Mouse (Mus musculus): ENCODE measurements around the gene Col6a2.

The Col6a2 gene

GRCm38 (mm10) chr10:76548218-76548617, 75.2 kb downstream of the Col6a2 start:
- in situ Hi-C loops (cut with MboI), result no loop called here

- in situ Hi-C loops (cut with MboI), result no loop called here
Observed at GRCm38 (mm10) chr10:76546566-76546965, 76.9 kb downstream of the Col6a2 start.

Data from mature B cell (primary cell).